Mouse (Mus musculus) small intestine, adult 2 months (tissue): ENCODE results near the gene S100a5.

Source experiments
- CTCF ChIP-seq: fragments of 200-500 bp; IDR thresholded peaks from 2 replicates; pipeline ENCODE4 v1.5.1; 2012; ENCODE audit warnings: low read depth, mild to moderate bottlenecking, control low read depth, inconsistent platforms, low read length, moderate library complexity, mixed read lengths; ENCODE audit not compliant: insufficient replicate concordance, insufficient read length; ENCODE audit errors: extremely low read depth
- POLR2A ChIP-seq: fragments of 200-500 bp; IDR thresholded peaks from 2 replicates; pipeline ENCODE4 v1.6.1; 2012; ENCODE audit warnings: low read depth, mild to moderate bottlenecking, control low read depth, inconsistent platforms, low read length, moderate library complexity

DNA sequence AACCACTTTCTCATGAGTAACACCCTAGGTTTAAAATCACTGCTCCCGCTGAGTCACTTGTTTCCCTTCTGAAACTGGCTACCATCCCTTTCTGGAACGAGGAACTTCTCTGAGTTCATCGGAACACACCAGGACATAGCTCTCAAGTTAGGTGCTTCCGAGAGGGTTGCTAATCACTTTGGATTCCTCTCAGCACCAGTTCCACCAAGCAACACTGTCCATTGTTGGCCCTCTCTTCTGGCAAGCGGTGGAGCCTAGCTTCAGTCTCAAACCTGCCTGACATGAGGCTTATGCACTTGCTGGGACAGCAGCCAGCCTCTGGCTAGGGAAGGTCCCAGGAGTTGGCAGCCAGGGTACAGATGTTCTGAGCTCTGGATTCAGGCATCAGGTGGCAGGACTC, 33.6 kb upstream of the S100a5 start:
- no peak for TF ChIP-seq POLR2A
- TF ChIP-seq CTCF: no peak
